Mouse (Mus musculus) forebrain, embryonic 13.5 days (tissue): ENCODE data around the gene Zranb3. TPM values are rescaled to one million over a fixed set of nuclear protein-coding genes. Genes with fewer than 3 reads are reported as not detected.
"Not testable (repeated sequence)": the region's sequence is repeated elsewhere in the genome, so short reads cannot be mapped to it uniquely, and the experiment has no call there.

ENCODE experiments used
- ATAC-seq: fragments of 200-750 bp; cut with Nextera tagmentation; 2 replicates; pipeline ENCODE4 v1.8.0; 2017
- H3K27ac ChIP-seq: fragments of 300-500 bp; sonication (generic); 2 replicates; pipeline ENCODE4 v1.5.1; 2015; ENCODE audit warnings: inconsistent platforms, mild to moderate bottlenecking, moderate library complexity
- H3K27me3 ChIP-seq: fragments of 300-500 bp; sonication (generic); 2 replicates; pipeline ENCODE4 v1.6.1; 2015; ENCODE audit warnings: mild to moderate bottlenecking, inconsistent platforms
- H3K36me3 ChIP-seq: fragments of 300-500 bp; sonication (generic); 2 replicates; pipeline ENCODE4 v1.6.1; 2015; ENCODE audit warnings: mild to moderate bottlenecking, inconsistent platforms; ENCODE audit not compliant: poor library complexity, severe bottlenecking
- H3K4me1 ChIP-seq: fragments of 300-500 bp; sonication (generic); 2 replicates; pipeline ENCODE4 v1.6.1; 2015; ENCODE audit warnings: inconsistent platforms
- H3K4me2 ChIP-seq: fragments of 300-500 bp; sonication (generic); 2 replicates; pipeline ENCODE4 v1.6.1; 2015; ENCODE audit warnings: inconsistent platforms, mild to moderate bottlenecking, moderate library complexity
- H3K4me3 ChIP-seq: fragments of 300-500 bp; sonication (generic); 2 replicates; pipeline ENCODE4 v1.5.1; 2015; ENCODE audit warnings: mild to moderate bottlenecking, inconsistent platforms
- H3K9ac ChIP-seq: fragments of 300-500 bp; sonication (generic); 2 replicates; pipeline ENCODE4 v1.6.1; 2015; ENCODE audit warnings: mild to moderate bottlenecking, inconsistent platforms
- H3K9me3 ChIP-seq: fragments of 300-500 bp; sonication (generic); replicated peaks from 2 replicates; pipeline ENCODE4 v1.6.1; 2016; ENCODE audit warnings: inconsistent platforms
- WGBS: fragments of 180-500 bp; shearing (Covaris S2); methylation state at CpG from one replicate; pipeline ENCODE4 v1.1.7; 2015; 5-methylcytosine and 5-hydroxymethylcytosine counted together
- polyA plus RNA-seq: library from polyadenylated mRNA; unstranded; fragments of >200 nt; fragmentation: Nextera tagmentation; extraction: Ambion mirVana; gene quantifications from 2 replicates; pipeline ENCODE4 v1.2.1, GENCODE M21; 2015

Gene Zranb3
- 7.8 and 8.0 TPM in 2 replicates for polyA plus RNA-seq

DNA sequence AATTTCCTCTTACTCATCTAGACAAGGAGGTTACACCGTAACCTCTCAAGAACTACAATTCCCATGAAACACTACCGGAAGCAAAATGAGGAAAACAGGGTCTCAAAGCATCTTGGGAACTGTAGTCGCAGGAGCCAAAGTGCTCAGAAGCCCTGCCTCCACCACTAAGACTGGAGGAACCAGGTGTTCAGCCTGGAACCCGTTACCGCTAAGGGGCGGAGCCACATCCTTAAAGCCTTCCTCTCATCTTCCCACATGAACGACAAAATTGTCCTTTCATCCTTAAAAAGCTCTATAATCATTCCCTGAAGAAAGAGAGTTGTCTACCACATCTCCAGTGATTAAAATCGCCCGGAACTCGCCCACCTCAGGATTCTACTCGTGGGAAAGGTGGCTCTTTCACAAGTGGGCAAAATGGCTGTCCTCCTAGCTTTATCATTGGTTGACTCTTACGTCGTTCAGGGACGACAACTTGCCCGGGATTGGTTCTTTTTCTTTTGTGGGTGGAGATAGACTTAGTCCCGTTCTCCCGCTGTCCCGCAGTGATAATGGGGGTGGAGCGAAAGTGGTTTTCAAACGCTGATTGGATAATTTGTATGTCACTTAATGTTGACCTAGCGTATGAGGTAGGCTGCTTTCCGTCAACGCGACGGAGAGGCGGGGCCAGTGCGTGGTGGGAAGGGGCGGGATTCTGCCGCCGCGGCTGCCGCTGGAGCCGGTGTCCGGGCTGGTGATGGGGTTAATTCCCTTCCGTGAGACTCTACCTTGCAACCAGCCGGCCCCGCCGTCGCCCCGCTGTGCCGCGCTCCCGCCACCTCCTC is at the start of gene Zranb3, which contains the start of gene R3hdm1:
Gene Zranb3, minus strand, starts transcription at position 407 of the 821 bp plus-strand sequence.
Gene R3hdm1, plus strand, starts transcription at position 661 of the 821 bp plus-strand sequence.
- ATAC-seq: peak; percentile 97
- Histone ChIP-seq H3K4me3 (peak within 1 kb of the TSS; percentile 74), H3K36me3 (no peaks in the 10 kb centered on the region), H3K9ac (peak within 1 kb of the TSS; percentile 87), H3K27ac (peak within 1 kb of the TSS; percentile 95), H3K9me3 (no peaks in the 10 kb centered on the region), H3K27me3 (no peaks in the 10 kb centered on the region), H3K4me1 (peaks cover 26% of the 10 kb centered on the region), H3K4me2 (peak within 1 kb of the TSS; percentile 78)
- under 1% methylated on average over 41 of the region's 43 CpGs for WGBS

DNA sequence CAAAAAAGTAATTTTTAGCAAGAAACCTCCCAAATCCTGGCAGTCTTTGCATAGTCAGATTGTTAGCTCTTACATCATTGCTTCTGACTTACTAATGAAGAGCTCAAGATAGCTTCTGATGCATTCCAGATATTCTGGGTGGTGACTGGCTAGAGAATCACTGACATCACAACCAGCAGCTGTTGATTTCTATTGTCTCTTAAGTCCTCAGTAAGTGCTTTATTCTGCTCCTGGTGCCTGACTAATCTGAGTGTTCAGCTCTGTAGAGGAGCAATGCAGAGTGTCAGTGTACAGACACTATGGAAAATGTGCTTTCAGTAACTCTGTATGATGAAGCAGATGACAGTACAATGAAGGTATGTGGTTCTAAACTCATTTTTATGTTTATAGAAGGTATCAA is 38.9 kb upstream of the Zranb3 start:
- H3K36me3 ChIP-seq: no peaks in the 10 kb centered on the region
- ATAC-seq: 0 out of 2 replicates have a peak, but pooled peaks have one; percentile 16
- H3K4me1 ChIP-seq: 0 out of 2 replicates have a peak, but pooled peaks cover 3% of the 10 kb centered on the region
- H3K9ac ChIP-seq: no peak overlapping the region
- H3K4me2 ChIP-seq: no peak overlapping the region
- H3K27ac ChIP-seq: no peak overlapping the region
- H3K9me3 ChIP-seq: no peaks in the 10 kb centered on the region
- no peaks in the 10 kb centered on the region for H3K27me3 ChIP-seq
- H3K4me3 ChIP-seq: no peak overlapping the region

DNA sequence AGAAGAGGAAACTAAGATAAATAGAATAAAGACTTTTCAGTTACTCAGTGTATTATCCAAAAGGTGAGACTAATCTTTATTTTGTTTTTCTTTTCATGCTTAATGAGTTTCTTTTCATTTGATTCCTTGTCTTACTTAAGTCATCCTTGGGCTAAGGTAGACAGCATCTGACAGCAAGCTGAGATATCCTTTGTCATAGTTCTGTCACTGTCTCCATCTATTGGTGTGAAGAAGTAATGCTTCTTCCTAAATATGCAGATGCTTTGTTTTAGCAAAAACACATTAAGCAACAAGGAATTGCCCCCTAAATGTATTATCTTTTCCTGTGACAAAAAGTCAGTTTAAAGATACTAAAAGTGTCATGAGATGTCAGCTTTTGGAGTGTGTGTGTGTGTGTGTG is 38.2 kb upstream of the Zranb3 start:
- Histone ChIP-seq H3K9me3 (no peaks in the 10 kb centered on the region), H3K36me3 (no peaks in the 10 kb centered on the region), H3K4me2 (no peak overlapping the region), H3K4me3 (no peak overlapping the region), H3K4me1 (0 out of 2 replicates have a peak, but pooled peaks cover 3% of the 10 kb centered on the region), H3K9ac (no peak overlapping the region), H3K27ac (no peak overlapping the region), H3K27me3 (no peaks in the 10 kb centered on the region)
- ATAC-seq: no peak

DNA sequence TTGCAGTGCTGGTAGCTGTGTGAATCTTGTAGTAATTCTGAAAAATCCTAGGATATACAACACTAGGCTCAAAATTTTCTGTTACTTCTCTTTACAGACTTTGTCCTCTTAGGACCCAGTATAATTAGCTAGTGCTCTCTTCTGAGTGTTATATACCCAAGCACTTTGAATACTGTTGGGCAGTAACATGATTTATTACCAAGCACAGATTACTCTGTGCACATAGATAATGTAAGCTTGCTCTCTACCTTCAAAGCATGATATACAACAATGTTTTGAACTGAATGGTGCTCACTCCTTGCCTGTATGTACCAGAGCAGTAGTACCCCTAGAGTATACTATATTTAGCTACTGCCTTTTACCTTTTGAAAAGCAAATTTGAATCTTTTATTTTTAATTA is 33.4 kb upstream of the Zranb3 start:
- not testable (repeated sequence) for ATAC-seq, H3K9ac ChIP-seq, H3K36me3 ChIP-seq, H3K9me3 ChIP-seq, H3K4me3 ChIP-seq, H3K4me2 ChIP-seq, H3K27ac ChIP-seq, H3K27me3 ChIP-seq, H3K4me1 ChIP-seq

DNA sequence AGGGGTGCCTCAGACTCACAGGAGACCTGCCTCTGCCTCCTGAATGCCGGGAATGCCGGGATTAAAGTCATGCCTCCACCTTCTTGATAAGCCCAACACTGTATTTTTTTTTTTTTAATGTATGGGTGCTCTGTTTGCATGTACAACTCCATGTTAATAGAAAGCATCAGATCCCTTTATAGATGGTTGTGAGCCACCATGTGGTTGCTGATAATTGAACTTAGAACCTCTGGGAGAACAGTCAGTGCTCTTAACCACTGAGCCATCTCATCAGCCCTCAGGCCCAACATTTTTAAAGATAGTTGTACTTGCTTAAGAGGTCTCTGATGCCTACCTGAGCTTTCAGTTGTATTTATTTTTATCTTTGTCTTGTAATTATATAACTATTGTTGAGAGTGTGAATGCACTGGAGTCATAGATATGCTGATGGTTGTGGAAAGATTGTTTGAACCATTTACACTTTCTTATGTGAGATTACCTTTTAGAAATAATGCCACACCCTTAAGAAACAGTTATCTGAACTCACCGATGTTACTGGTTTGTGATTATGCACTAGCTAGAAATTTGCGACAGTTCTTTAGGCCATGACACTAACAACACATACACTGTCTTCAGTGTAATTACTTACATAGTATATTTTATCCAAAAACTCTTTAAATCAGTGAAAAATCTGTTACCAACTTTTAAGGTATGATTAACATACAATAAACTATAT is 18.2 kb upstream of the Zranb3 start:
- 97% methylated on average over 4 of the region's 4 CpGs for WGBS
- Histone ChIP-seq H3K4me2 (no peak overlapping the region), H3K4me3 (no peak overlapping the region), H3K27me3 (no peaks in the 10 kb centered on the region), H3K27ac (no peak overlapping the region), H3K4me1 (no peaks in the 10 kb centered on the region), H3K9ac (no peak overlapping the region), H3K9me3 (no peaks in the 10 kb centered on the region; the same call in 1 of the 2 replicates), H3K36me3 (peaks cover 4% of the 10 kb centered on the region; the same call in 1 of the 2 replicates)
- ATAC-seq: no peak

DNA sequence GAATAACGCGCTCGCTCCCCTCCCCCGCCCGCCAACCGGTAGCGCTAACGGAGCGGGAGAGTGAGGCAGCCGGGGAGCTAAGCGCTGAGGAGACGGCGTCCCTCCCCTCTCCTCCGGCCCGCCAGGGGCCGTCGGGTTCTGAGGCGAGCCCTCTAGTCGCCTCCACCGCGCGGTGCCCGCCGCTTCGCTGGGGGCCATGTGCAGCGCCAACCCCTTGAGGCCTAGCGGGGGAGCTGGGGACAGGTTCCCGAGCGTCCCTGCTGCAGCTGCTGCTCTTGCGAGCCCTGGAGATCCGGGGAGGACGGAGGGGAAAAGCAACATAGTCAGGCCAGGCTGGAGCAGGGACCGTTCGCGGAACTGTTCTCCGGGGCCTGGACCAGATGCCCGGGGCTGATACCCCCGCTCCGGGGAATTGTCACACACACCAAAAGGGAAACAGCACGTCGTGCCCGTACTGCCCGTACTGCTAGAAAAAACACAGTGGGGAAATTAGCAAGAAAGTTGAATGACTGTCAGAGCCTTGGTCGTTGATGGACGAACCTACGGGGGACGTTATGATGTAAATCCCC is 757 bp upstream of the Zranb3 start:
- Histone ChIP-seq H3K27me3 (no peaks in the 10 kb centered on the region), H3K9me3 (no peaks in the 10 kb centered on the region), H3K4me3 (peak overlapping the region; percentile 74), H3K9ac (peak overlapping the region; percentile 87), H3K27ac (peak overlapping the region; percentile 95), H3K4me1 (peaks cover 26% of the 10 kb centered on the region), H3K4me2 (peak overlapping the region; percentile 78), H3K36me3 (no peaks in the 10 kb centered on the region)
- ATAC-seq: peak; percentile 68
- WGBS: under 1% methylated on average over 43 of the region's 47 CpGs

DNA sequence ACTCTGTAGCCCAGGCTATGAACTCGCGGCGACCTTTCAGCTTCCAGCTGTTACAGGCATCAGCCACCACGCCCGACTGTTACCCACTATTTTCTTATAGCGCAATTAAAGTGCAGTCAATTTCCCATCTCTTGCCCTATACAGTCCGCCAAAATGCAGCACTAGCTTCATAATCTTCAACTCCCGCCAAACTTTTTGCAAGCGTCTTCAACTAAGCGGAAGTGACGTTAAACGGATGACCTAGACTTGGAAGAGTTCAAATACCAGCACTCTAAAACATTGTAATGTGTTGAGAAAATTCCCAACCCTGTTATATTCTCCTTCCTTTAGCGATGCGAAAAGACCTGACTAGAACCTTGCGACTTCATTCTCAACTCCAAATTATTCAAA is 601 bp downstream of the Zranb3 start:
- 0 out of 2 replicates have a peak overlapping the region, but pooled peaks have one; percentile 48 for H3K27ac ChIP-seq
- peak overlapping the region; percentile 40; the same call in 1 of the 2 replicates for H3K9ac ChIP-seq
- peaks cover 26% of the 10 kb centered on the region for H3K4me1 ChIP-seq
- WGBS: under 1% methylated on average over 15 of the region's 15 CpGs
- H3K4me2 ChIP-seq: peak overlapping the region; percentile 64
- H3K27me3 ChIP-seq: no peaks in the 10 kb centered on the region
- no peaks in the 10 kb centered on the region for H3K36me3 ChIP-seq
- peak; percentile 16 for ATAC-seq
- H3K4me3 ChIP-seq: peak overlapping the region; percentile 74
- no peaks in the 10 kb centered on the region for H3K9me3 ChIP-seq

DNA sequence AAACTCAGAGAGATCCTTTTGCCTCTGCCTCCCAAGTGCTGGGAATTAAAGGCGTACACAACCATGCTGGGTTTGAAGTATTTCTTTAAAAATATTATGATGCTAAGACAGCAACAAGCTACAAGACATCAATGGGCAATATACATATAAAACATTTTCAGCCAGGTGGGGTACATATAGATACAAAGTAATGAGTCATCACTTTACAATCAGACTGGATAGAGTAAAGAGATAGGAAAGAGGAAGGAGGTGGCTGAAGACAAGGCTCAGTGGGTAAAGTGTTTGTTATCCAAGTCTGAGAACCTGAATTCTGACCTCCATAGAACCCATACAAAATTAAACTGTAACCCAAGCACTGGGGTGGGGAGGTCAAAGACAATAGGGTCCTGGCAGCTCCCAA is 4.5 kb downstream of the Zranb3 start:
- H3K27ac ChIP-seq: no peak overlapping the region
- no peaks in the 10 kb centered on the region for H3K9me3 ChIP-seq
- no peak for ATAC-seq
- H3K4me3 ChIP-seq: no peak overlapping the region
- H3K36me3 ChIP-seq: no peaks in the 10 kb centered on the region
- H3K4me2 ChIP-seq: no peak overlapping the region
- WGBS: 98% methylated on average over 1 of the region's 1 CpGs
- 0 out of 2 replicates have a peak, but pooled peaks cover 4% of the 10 kb centered on the region for H3K4me1 ChIP-seq
- H3K9ac ChIP-seq: no peak overlapping the region
- H3K27me3 ChIP-seq: no peaks in the 10 kb centered on the region

DNA sequence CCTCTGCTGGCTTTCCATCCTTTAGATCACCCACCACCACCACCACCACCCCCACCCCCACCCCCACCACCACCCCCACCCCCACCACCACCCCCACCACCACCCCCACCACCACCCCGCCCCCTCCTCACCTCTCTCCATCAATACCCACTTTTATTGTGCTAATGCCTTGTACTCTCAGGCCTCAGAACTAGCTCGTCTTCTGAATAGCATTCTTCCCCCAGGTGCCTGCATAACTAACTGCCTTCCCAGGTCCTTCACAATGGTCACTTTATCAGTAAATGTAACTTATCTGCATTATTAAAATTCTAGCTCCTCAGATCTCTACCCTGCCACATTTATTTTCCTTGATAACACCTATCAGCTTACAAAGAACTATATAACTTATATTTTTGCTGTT is 8.2 kb downstream of the Zranb3 start:
- 62% methylated on average over 2 of the region's 2 CpGs for WGBS
- H3K4me2 ChIP-seq: no peak overlapping the region
- no peak overlapping the region for H3K9ac ChIP-seq
- H3K27me3 ChIP-seq: no peaks in the 10 kb centered on the region
- no peak overlapping the region for H3K27ac ChIP-seq
- no peak overlapping the region for H3K4me3 ChIP-seq
- peaks cover 15% of the 10 kb centered on the region for H3K36me3 ChIP-seq
- no peaks in the 10 kb centered on the region for H3K4me1 ChIP-seq
- ATAC-seq: no peak
- H3K9me3 ChIP-seq: no peaks in the 10 kb centered on the region

DNA sequence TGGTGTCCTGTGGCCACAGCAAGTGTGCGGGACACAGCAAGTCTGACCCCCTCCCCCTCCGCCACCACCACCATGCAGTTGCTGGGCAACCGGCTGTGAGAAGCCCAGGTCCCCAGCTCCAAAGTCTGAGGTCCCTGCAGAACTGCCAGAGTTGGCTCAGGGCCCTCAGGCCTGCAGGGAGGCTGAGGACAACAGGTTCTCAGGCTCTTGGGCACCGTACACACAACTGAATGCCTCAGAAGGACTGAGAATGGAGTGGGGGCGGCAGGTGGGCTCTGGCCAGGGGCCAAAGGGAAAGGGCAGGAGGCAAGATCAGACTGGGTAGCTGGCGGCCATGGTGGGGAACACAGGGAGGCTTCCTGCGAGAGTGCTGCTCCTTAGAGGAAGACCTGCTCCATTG is 20.0 kb downstream of the Zranb3 start:
- ATAC-seq: 0 out of 2 replicates have a peak, but pooled peaks have one; percentile 6
- H3K4me1 ChIP-seq: peaks cover 5% of the 10 kb centered on the region; the same call in 1 of the 2 replicates
- no peaks in the 10 kb centered on the region for H3K9me3 ChIP-seq
- WGBS: 66% methylated on average over 7 of the region's 7 CpGs
- no peak overlapping the region for H3K4me3 ChIP-seq
- H3K4me2 ChIP-seq: no peak overlapping the region
- H3K27me3 ChIP-seq: no peaks in the 10 kb centered on the region
- H3K9ac ChIP-seq: no peak overlapping the region
- H3K27ac ChIP-seq: 0 out of 2 replicates have a peak overlapping the region, but pooled peaks have one; percentile 3
- H3K36me3 ChIP-seq: no peaks in the 10 kb centered on the region

DNA sequence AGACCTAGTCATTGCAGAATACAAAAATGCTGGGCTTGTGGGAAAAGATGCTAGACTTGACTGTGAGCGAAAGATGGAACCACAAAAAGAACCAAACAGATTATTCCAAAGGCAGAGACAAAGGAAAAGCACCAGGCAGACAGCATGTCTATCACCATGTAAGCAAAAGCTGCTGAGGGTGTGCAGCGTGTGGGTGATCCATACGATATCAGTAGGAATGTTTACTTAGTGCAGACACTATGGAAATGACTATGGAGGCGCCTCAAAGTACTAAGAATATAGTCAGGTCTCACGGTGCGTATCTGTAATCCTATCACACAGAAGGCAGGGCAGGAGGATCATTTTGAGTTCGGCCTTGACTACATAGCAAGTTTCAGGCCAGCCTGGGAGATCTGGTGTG is 21.0 kb downstream of the Zranb3 start:
- no peak overlapping the region for H3K27ac ChIP-seq
- H3K27me3 ChIP-seq: no peaks in the 10 kb centered on the region
- no peak overlapping the region for H3K4me2 ChIP-seq
- H3K9me3 ChIP-seq: no peaks in the 10 kb centered on the region
- no peak overlapping the region for H3K9ac ChIP-seq
- no peak for ATAC-seq
- peaks cover 5% of the 10 kb centered on the region; the same call in 1 of the 2 replicates for H3K4me1 ChIP-seq
- no peaks in the 10 kb centered on the region for H3K36me3 ChIP-seq
- H3K4me3 ChIP-seq: no peak overlapping the region
- WGBS: 95% methylated on average over 7 of the region's 7 CpGs
